Mouse (Mus musculus) urinary bladder, postnatal 4 days (tissue): ENCODE measurements at regions not wholly inside any gene's neighbourhood (a gene's known extent, or its start where the extent isn't known, plus 50 kb on each side); places are given as distances from the start of the nearest gene placed in this dataset.
A peak's percentile ranks its signal among the peaks of the same experiment; 100 is the strongest.

ENCODE experiments used
- DNase-seq, 2 experiments: peaks; one replicate each; pipeline ENCODE4 v3.0.0; 2021 to 2022; ENCODE audit warnings: low spot score in 2 of 2

GRCm38 (mm10) chr13:99847531-99847930, 53.4 kb downstream of the Cartpt start:
- no peak for DNase-seq

GRCm38 (mm10) chr13:99842626-99843025, 58.3 kb downstream of the Cartpt start:
- DNase-seq = peak in 1 of 2 experiments; percentile 32

GRCm38 (mm10) chr13:99839446-99839845, 61.4 kb downstream of the Cartpt start:
- no peak for DNase-seq

GRCm38 (mm10) chr13:99837772-99838425, 63.0 kb downstream of the Cartpt start:
- DNase-seq = peak; percentile 26 to 71

- no peak for DNase-seq
These were observed 63.7 kb downstream of the Cartpt start for GRCm38 (mm10) chr13:99837180-99837579.

GRCm38 (mm10) chr13:99836586-99836985, 64.3 kb downstream of the Cartpt start:
- no peak for DNase-seq

- DNase-seq = no peak
These were observed 65.4 kb downstream of the Cartpt start for GRCm38 (mm10) chr13:99835518-99835917.

- DNase-seq = no peak
These were observed 70.7 kb downstream of the Cartpt start for GRCm38 (mm10) chr13:99830080-99830724.

- DNase-seq = no peak
These were observed 73.3 kb downstream of the Cartpt start for GRCm38 (mm10) chr13:99827573-99827972.

GRCm38 (mm10) chr13:99824625-99825024, 76.3 kb downstream of the Cartpt start:
- no peak for DNase-seq

- DNase-seq = no peak
These were observed 84.2 kb downstream of the Cartpt start for GRCm38 (mm10) chr13:99816666-99817065.

- DNase-seq = no peak
These were observed 85.1 kb downstream of the Cartpt start for GRCm38 (mm10) chr13:99815786-99816185.

- DNase-seq = no peak
These were observed 86.1 kb downstream of the Cartpt start for GRCm38 (mm10) chr13:99814801-99815200.

- no peak for DNase-seq
These were observed 86.8 kb downstream of the Cartpt start for GRCm38 (mm10) chr13:99814033-99814556.

- DNase-seq = no peak
These were observed 106.4 kb downstream of the Cartpt start for GRCm38 (mm10) chr13:99794448-99794847.

- no peak for DNase-seq
These were observed 107.0 kb downstream of the Cartpt start for GRCm38 (mm10) chr13:99793786-99794435.

GRCm38 (mm10) chr13:99793001-99793400, 107.9 kb downstream of the Cartpt start:
- DNase-seq = no peak

GRCm38 (mm10) chr13:99790951-99791350, 109.9 kb downstream of the Cartpt start:
- no peak for DNase-seq

GRCm38 (mm10) chr13:99787760-99788159, 113.1 kb downstream of the Cartpt start:
- no peak for DNase-seq

- no peak for DNase-seq
These were observed 115.5 kb downstream of the Cartpt start for GRCm38 (mm10) chr13:99785427-99785826.

- no peak for DNase-seq
These were observed 116.6 kb downstream of the Cartpt start for GRCm38 (mm10) chr13:99784314-99784713.

GRCm38 (mm10) chr13:99782883-99783721, 117.8 kb downstream of the Cartpt start:
- DNase-seq = no peak
